ENCODE assay signal across 18 mouse cellular contexts in the genomic region with DNA sequence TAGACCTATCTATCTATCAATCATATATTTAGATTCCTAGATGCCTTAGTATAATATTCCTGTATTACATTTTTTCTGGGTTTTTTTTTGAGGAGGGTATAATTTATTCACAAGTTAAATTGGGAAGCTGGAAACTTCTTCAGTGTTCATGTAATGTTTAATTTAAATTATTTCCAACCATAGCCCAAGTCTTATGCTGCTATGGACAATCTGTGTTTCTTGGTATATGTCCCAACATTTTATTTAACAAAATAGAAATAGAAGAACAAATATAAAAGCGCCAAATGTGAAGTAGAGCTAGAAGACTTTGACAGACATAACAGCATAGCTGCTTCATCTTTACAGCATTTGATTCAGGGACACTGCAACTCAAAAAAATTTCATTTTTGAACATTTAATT.
"Had no signal": no experiment of that assay in that cellular context is flagged by ENCODE, and none has a peak within 500 bp of the region (broad histone marks: within the 10 kb centered on the region; RNA-seq: fewer than 3 reads in every experiment).

No protein-coding gene starts in this region.

- H3K27ac ChIP-seq: lung, embryonic 15.5 days; macrophage; midbrain, embryonic 13.5 days; midbrain, embryonic 15.5 days; neural tube, embryonic 12.5 days had no signal

- DNase-seq: liver, postnatal 0 days; lung, adult 2 months; lung, postnatal 14 days; lung, postnatal 36 days; retina, postnatal 1 day; right cerebral cortex, postnatal 25 days; right cerebral cortex, postnatal 4 days; spleen, adult 18-20 months; thymus, adult 2 months; thymus, postnatal 25 days; thymus, postnatal 4 days had no signal

- H3K4me3 ChIP-seq: lung, embryonic 15.5 days; megakaryocyte, embryonic 14.5 days; midbrain, embryonic 13.5 days; midbrain, embryonic 15.5 days; neural tube, embryonic 12.5 days had no signal

- ATAC-seq: liver, postnatal 0 days; lung, postnatal 0 days; midbrain, embryonic 13.5 days; midbrain, embryonic 15.5 days had no signal
